Mouse (Mus musculus) layer of hippocampus, postnatal 25 days (tissue): Measurements from ENCODE around the gene Cdca4. TPM values are rescaled to one million over a fixed set of nuclear protein-coding genes. Genes with fewer than 3 reads are reported as not detected.
A peak's percentile ranks its signal among the peaks of the same experiment; 100 is the strongest.

ENCODE experiments used
- DNase-seq, 2 experiments: peaks; one replicate each; pipeline ENCODE4 v3.0.0; 2022; ENCODE audit warnings: mixed read lengths in 2 of 2, low spot score in 1 of 2; ENCODE audit errors: extremely low spot score in 1 of 2
- total RNA-seq, 2 experiments: library from RNA; stranded (reverse); gene quantifications; 2 replicates each; pipeline ENCODE4 v1.2.3; 2021

The Cdca4 gene
- total RNA-seq, 2 experiments from 2014 or later = 8.0 to 9.7 TPM

DNA sequence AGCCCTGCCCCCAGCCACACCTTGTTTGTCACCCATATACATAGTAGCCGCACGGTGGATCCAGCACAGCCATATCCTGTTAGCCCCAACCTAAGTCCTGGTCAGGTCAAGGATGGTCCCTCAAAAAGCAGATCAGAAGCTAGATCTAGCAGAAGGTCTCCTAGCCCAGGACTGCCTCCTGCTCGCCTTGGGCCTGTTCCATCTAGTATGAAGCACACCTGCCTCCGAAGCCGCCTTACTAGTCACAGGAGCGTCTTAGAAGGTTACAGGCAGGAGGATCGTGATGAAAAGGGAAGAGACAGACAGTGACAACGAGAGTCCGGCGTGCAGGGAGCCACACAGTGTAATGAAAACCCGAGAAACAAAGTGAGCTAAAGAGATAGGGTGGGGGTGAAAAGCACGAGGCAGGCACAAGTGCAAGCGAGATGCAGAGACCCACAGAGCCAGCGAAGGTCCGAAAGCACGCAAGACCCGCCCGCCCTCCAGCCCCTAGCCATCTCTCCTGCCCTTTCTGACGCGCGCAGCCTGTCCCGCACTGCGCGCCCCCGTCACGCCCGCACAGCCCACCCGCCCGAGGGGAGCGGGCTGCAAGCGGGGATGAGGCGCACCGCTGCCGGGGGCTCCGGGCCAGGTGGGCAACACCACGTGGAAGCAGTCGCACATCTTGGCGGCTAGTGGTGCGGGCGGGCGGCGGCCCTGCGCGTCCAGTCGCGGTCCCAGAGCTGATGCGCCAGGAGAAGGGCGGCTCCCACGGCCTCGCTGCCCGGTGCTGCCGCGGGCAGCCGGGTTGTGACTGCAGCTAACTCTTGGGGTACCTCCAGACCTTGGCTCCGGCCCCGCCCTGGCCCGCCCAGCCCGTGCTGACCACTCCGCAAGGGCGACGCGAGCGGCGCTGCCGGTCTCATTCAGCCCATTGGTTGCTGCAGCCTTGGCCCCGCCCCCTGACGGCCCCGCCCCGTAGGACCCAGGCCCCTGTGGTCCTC, 27.1 kb downstream of the Cdca4 start, which contains the start of gene Ahnak2:
TSS of gene Ahnak2 (minus strand) at position 794 of the 983 bp plus-strand sequence.
- no peak for DNase-seq

DNA sequence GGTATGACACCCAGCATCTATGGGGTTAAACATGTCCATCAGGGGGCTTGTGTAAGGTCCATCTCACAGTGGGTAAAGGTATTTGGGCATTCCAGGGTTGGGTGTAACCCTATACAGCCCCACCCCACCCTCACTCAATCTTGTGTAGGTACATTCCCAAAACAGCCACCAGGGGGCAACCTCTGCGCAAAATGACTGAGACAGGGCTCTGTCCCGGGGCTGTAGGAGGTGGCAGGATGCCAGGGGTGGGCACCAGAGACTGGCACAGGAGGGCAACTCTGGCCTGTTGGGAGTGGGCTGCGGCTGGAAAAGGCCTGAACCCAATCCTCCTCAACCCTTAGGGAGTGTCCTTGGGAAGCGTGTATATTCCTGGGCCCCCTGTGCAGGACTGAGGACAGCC, 28.7 kb downstream of the Cdca4 start:
- peak; percentile 59 to 78 for DNase-seq

DNA sequence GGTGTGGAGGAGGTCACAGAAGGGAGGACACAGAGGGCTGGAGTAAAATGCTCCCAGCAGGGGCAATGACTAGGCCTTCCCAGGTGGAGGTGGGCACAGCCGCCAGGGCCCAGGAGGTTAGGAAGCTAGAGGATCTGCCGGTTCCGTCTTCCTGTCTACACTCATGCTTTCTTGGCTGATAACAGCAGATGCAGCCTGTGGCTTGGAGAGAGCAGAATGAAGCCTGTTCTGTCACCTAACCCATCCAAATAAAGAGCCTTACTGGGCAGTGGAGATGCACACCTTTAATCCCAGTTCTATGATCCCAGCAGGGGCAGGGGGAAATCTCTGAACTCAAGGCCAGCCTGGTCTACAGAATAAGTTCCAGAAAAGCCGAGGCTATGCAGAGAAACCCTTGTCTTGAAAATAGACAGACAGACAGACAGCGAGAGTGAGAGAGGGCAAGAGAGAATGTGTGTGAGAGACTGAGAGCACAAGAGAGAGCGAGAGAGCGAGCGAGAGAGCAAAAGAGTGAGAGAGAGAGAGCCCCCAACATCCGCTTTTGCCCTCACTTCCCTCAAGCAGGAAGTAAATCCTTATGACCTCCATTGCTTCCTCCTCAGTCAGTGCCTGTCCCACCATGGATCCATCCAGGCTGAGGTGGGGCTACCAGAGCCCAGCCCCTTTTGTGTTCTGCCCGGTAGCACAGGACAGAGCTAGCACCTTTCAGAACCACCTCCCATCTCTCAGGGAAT, 29.8 kb downstream of the Cdca4 start:
- no peak for DNase-seq

DNA sequence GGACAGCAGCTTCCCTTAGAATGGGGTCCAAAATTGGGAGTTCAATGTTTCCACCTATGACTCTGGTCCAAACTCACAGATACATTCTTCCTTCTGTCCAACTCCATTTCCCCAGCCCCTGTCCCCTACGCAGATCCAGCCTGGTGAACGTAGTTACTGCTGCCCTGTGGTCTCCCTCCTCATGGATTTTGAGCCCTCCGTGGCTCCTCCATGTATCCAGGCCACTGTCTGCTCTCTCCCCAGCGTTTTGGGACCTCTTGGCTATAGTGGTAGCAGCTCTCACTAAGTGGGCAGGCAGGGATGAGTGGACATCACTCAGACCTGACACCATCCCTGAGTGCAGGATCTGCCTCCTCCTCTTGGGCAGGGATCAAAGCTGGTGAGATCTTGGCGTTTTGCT, 30.5 kb downstream of the Cdca4 start:
- DNase-seq = no peak

DNA sequence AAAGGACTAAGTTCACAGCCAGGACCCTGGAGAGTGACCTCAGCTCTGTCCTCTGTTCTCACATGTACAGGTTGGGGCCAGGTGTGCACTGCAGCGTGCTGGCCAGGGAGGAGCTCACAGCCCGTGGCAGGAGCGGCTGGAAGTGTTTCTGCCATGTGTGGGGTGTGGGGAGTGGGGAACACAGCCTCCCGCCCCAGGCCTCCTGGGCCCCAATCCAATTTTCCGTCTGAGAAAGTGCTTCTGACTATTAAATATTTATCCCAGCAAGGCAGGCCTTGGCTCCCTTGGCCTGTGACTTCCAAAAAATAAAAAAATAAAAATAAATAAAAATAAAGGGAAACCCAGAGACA, 30.9 kb downstream of the Cdca4 start:
- DNase-seq = no peak

DNA sequence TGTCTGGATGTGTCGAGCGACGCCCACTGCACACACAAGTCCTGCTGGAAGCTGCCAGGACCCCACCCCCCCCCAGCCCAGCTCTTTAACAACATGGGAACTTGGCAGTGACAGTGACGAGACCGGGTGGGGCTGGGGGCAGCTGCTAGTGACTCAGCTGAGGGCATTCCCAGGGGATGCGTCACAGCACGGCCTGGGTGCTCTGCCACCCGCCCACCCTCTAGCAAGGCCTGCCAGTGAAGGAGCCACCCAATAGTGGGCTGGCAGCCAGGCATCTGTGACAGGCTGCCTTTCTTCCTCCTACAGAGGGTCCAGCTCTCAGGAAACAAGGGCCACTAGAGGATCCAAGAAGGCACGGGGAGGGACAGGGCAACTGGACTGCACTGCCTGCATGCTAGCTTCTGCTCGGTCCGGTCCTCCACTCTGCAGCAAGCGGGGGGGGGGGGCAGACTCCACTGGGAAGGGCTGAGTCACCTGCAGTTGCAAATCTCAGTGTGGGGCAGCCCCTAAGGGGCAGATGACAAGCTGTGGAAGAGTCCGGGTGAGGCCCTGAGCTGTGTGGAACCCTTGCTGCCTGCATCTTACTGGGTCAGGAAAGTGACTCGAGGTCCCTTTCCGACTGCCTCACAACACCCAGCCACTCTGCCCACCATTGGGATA, 31.4 kb downstream of the Cdca4 start:
- DNase-seq = peak in 1 of 2 experiments; percentile 35

DNA sequence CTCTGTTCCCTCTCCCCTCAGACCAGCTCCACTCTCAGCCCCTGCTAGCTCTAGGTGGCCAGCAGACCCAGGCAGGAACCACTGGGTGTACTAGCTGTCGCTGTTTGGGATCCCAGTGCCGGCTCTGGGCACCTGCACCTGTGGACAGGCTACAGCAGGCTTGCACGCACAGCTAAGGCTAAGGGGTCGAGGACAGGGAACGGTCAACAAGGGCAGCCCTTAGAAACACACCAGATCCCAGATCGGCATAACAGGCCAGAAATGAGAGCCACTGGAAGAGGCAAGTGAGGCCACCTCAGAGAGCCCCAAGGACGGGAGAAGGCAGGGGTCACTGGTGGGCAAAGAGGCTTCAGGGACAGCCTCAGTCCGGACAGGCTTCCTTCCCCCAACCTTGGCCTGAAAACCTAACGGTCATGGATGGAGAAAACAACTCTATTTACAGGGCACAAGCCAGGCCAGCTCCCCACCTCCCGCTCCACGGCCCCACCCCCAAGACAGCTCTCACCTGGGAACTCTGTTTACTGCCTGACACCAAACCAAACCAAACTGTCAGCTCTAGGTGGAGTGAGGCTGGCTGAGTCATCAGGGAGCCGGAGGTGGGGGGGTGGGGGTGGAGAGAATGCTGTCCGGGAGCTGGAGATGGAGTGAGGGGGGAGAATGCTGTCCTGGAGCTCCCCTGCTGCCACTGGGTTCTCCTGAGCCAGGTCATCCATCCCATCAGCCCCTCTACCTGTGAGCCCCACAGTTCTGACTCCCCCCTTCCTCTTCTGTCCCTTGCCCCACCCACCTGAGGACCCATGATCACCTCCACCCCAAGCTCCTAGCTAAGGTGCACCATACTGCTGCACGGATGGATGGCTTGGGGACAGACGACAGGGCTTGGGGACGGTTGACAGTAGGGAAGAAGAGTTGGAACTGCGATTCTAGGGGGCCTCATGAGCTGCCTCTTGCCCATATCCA, 32.4 kb downstream of the Cdca4 start:
- no peak for DNase-seq

DNA sequence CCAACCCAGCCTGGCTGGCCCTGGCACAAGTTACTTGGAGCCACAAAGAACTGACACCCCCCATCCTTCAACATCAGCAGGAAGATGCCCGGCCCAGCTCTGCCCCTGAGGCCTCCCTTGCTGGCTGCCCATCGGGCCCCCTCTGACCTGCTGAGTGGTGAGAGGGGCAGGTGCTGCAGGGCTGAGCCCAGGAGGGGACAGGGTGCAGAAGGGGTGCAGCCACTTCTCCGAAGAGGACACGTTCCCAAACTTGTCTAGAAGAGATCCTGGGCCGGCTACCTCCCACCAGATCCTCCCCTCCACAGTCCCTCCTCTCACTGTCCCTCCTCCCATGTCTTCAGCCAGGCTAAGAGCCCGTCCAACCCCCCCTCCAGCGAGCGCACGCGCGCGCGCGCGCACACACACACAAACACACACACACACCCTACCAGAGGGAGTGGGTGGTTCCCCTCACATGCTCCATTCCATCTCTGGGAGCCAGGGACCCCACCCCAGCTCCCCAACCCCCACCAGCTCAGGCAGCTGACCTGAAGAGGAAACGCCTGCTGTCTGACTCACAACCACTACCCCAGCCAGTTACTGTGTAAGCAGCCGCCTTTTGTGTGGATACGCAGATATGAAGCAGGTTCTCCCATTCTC, 33.6 kb downstream of the Cdca4 start:
- DNase-seq = no peak

DNA sequence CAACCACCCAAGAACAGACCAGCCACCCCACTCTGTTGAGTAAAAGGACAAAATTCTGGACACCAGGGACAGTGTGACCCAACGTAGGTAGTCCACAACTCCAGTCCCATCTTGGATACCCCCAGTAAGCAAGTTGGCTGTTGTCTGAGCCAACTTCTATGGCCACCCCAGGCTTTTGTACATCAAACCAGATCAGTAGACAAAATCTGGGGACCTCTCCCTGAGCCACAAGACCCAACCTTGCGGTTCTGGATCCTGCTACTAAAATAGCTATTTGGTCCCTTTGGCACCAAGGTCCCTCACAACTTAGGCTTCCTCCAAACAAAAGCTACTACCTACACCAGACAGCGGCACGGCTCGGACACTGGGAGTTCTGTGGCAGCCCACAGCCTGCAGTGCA, 34.2 kb downstream of the Cdca4 start:
- DNase-seq = no peak

DNA sequence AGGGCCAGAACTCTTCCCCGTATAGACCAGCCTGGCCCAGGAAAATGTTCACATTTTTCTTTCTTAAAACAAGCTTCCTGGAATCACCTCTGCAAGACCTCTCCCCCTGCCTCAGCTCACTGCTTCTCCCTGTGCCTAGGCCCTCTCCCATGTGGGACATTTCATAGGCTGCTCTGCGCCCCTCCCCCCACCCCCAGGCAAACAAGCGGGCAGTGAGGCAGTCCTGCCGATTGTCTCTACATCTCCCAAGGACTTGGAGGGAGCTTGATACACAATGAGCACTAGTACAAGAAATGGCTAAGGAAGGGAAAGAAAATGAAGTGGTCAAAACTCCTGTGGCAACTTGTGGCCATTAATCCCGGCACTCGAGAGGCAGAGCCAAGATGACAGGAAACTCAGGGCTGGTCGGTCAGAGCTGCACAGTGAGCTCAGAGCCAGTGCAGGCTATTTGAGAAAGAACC, 34.8 kb downstream of the Cdca4 start:
- DNase-seq = no peak

DNA sequence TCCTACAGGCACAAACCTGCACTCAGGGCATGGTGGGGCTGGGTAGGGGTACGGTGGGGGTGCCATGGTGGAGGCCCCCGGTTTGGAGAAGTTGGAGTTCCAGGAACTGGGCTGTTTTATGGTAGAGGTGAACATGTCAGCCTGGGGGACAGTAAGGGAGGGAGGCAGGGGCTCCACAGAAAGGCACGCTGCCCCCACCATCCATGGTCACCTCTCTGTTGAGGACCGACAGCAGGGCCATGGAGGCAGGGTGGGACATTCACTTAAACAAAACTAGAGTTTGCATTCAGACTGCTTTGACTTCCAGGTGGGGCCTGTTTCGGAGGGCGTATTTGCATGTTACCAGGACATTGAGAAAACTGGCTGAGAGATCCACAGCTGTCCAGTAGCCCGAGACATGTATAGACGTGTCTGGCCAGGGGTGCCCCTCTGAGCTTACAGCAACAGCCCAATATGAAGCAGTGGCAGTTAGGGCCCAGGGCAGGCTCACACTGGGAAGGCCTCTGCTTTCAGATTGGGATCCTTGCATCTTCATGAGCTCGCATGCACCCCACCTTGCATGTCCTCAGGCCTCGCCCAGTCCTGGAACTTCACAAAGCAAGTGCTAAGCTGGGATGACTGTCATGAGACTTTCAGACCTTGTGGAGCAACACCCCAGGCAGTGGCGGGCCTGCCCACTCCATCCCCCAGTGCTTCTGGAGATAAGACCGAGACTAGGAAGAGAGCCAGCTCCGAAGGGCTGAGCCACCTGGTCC, 35.4 kb downstream of the Cdca4 start:
- no peak for DNase-seq

DNA sequence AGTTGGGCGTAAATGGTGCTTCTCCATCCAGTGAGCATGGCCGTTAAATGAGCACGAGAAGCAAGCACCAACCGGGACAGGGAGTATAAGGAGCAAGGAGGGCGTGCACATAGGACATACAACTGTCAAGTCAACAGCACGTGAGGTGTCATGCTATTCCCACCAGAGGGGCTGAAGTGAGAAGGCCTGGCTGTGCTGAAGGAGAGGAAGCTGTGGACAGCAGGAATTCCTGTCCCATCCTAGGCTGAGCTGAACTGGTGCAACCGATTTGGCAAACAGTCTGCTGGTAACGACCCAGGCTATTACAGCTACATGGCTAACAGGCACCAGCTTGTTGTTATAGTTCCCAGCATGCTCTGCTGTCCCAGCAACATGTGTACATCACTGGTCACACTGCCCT, 38.2 kb downstream of the Cdca4 start:
- DNase-seq = no peak

DNA sequence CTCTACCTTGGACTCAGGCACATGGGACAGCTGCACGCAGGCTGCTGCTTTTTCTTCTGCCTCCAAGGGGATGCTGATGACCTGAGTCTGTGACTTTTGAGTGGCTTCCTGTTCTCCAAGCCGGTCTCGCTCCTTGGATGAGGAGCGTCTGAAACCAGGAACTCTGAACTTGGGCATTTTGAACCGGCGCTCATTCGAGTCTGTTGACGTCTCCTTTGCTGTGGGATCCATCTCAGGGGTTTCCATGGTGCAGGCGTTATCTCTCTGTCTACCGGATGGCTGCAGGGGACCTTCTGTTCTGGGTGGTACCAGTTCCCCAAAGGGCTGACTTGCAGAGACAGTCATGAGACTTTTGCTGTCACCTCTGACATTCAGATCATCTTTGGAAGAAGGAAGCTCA, 54.7 kb downstream of the Cdca4 start:
- DNase-seq = no peak

DNA sequence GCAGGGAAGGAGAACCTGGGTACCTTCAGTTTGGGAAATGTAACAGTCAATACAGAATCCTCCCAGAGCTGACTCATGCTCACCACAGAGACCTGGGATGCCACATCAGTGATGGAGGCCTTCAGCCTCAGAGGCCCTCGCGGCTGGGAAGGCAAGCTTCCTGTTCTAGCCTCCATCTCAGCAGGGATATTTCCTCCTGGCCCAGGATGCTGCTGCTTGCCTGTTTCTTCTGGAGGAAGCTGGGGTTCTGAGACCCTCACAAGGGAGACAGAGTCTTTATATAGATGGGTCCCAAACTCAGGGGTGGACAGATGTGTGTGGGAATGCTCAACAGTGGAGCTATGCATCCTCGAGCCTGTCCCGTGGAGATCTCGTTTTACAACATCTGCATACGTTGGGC, 55.2 kb downstream of the Cdca4 start:
- no peak for DNase-seq

DNA sequence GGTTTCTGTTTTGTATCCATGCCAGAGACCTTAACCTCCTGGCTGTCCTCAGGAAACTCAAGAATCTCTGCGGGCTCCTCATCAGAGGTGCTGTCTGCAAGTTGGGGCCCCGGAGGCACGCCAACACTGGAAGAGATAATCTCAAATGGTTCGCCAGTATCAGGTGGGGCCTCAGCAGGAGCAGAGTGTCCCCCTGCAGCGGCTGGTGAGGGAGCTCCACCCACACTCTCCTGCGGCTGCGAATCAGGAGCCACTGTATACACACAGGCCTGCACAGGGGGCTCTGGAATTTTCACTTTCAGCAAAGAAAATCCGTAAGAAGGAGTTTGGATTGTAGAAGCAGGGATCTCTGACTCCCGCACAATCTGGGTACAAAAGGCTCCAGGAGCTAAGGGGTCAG, 55.9 kb downstream of the Cdca4 start:
- DNase-seq = no peak

DNA sequence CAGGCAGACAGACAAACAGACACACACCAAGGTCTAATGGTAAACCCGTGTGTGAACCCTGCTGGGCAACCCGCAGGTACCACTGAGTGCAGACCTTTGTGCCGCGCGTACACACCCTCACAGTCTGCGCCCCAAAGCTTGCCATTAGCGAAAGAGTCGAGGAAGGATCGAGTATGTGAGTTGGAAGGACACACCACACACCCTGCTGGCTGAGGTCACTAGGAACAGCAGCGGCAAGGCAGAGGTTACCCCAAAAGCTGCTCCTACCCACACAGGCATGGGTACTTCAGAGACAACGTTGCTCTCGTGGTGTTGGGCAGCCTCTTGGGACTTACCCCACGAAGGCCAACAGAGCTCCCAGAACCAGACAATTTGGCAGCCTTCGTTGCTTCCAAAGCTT, 56.9 kb downstream of the Cdca4 start:
- no peak for DNase-seq

DNA sequence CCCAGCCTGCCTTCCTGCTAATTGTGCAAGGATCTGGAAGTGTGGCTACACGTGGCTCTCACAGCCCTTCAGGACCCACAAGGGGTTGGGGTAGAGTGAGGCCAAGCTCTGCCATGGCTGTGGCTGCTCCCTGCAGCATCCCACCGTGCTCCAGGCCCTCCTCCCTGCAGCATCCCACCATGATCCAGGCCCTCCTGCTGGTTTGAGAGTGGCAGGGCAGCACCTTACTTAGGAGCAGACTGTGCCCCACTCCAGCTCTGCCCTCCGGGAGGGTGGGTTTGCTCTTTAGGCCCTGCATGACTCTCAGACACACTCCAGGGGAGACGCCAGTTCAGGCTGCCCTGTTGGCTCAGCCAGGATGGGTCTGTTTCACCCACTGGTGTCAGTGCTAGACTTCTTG, 58.8 kb downstream of the Cdca4 start:
- DNase-seq = no peak
